Mouse (Mus musculus) frontal cortex, adult 2 months (tissue): ENCODE results near the gene Htr2b. TPM values are rescaled to one million over a fixed set of nuclear protein-coding genes. Genes with fewer than 3 reads are reported as not detected.
A peak's percentile ranks its signal among the peaks of the same experiment; 100 is the strongest.

Source experiments
- DNase-seq, 2 experiments: peaks; one replicate each; pipeline ENCODE4 v3.0.0; 2022; ENCODE audit warnings: low spot score in 1 of 2; ENCODE audit errors: extremely low spot score in 1 of 2
- polyA plus RNA-seq: library from polyadenylated mRNA; depleted of rRNA; stranded (reverse); fragments of >200 nt; gene quantifications from 2 replicates; pipeline ENCODE4 v1.2.3, GENCODE M21; 2012; rRNA removed

The Htr2b gene
- polyA plus RNA-seq, 1 experiment: 0.04 TPM

- no peak for DNase-seq
Observed at GRCm38 (mm10) chr1:86105054-86105453, 6.7 kb downstream of the Htr2b start.

GRCm38 (mm10) chr1:86094413-86094812 is 17.4 kb downstream of the Htr2b start:
- DNase-seq: no peak

GRCm38 (mm10) chr1:86076565-86076964 is 35.2 kb downstream of the Htr2b start:
- DNase-seq: no peak

- peak; percentile 81 to 95 for DNase-seq
Observed at GRCm38 (mm10) chr1:86064271-86064991, 47.3 kb downstream of the Htr2b start, which contains the start of gene Psmd1. Psmd1 (plus strand) TSS chr1:86064387.

- no peak for DNase-seq
Observed at GRCm38 (mm10) chr1:86062523-86062922, 49.2 kb downstream of the Htr2b start.

GRCm38 (mm10) chr1:86058856-86059769 is 52.7 kb downstream of the Htr2b start:
- DNase-seq: peak; percentile 87 to 98

GRCm38 (mm10) chr1:86056284-86056683 is 55.5 kb downstream of the Htr2b start:
- no peak for DNase-seq

GRCm38 (mm10) chr1:86054943-86055342 is 56.8 kb downstream of the Htr2b start:
- DNase-seq: no peak

- DNase-seq: peak; percentile 64 to 75
Observed at GRCm38 (mm10) chr1:86053198-86053921, 58.4 kb downstream of the Htr2b start.

Other genes starting within 250 kb of the Htr2b start
- 765 and 862 TPM in 2 replicates for gene Itm2c, start 217.7 kb downstream of the Htr2b start, polyA plus RNA-seq
- gene 4933407L21Rik, start 183.5 kb downstream of the Htr2b start, polyA plus RNA-seq: 9.0 and 11.3 TPM in 2 replicates
- 0.08 and 0.10 TPM in 2 replicates for gene Gpr55, start 151.0 kb downstream of the Htr2b start, polyA plus RNA-seq
- 1.1 and 1.6 TPM in 2 replicates for gene Spata3, start 95.2 kb downstream of the Htr2b start, polyA plus RNA-seq
- 12.0 and 12.6 TPM in 2 replicates for gene 2810459M11Rik, start 66.1 kb downstream of the Htr2b start, polyA plus RNA-seq
- 69.9 and 79.6 TPM in 2 replicates for gene Psmd1, start 47.6 kb downstream of the Htr2b start, polyA plus RNA-seq
- gene Gm21972, start 21.7 kb upstream of the Htr2b start, polyA plus RNA-seq: 1.3 and 1.7 TPM in 2 replicates
- gene Armc9, start 42.8 kb upstream of the Htr2b start, polyA plus RNA-seq: 33.9 and 35.5 TPM in 2 replicates
- 1.6 TPM in 2 replicates for gene B3gnt7, start 190.9 kb upstream of the Htr2b start, polyA plus RNA-seq
- 153 and 154 TPM in 2 replicates for gene Ncl, start 247.4 kb upstream of the Htr2b start, polyA plus RNA-seq